Mouse (Mus musculus): ENCODE measurements around the gene Gm11562. TPM values are rescaled to one million over a fixed set of nuclear protein-coding genes. Genes with fewer than 3 reads are reported as not detected.

Gm11562 gene
- polyA plus RNA-seq, 1 experiment from 2014 or later, result not detected

DNA sequence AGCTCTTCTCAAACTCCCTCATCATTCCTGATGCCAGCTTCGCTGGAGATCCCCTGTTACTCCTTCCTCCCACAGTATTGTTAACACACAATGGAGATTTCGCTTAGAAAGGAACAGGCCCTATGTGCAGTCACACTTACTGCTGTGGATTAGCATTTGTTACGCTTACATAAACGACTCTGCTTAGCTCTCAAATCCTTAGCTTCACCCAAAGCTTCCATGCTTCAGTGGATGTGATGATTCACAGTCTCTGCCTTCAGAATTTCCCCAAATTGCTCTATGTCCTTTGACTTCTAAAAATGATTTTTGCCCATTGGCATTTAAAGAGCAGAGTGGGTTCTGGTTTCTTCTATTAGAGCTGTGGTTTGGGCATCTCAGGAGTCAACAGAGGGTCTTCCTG is 47.1 kb downstream of the Gm11562 start:
- H3K36me3 ChIP-seq (ENCODE audit: control insufficient read depth, insufficient read depth), result no peaks in the 10 kb centered on the region
- no peak overlapping the region for H3K4me2 ChIP-seq (ENCODE audit: low read length)
- no peak for ATAC-seq
- WGBS, result 28% methylated on average over 4 of the region's 4 CpGs
- no peaks in the 10 kb centered on the region for H3K27me3 ChIP-seq (replicated peaks; ENCODE audit: control insufficient read depth, insufficient read depth, low read length)
- no peaks in the 10 kb centered on the region for H3K9me3 ChIP-seq (ENCODE audit: control insufficient read depth, low read length)
- H3K4me3 ChIP-seq (replicated peaks; ENCODE audit: low read length), result no peak overlapping the region
- H3K9ac ChIP-seq (replicated peaks; ENCODE audit: low read depth, low read length), result no peak overlapping the region
- H3K4me1 ChIP-seq (replicated peaks; ENCODE audit: control insufficient read depth, insufficient read depth, low read length), result no peaks in the 10 kb centered on the region
- no peak overlapping the region for H3K27ac ChIP-seq (ENCODE audit: low read length)

Other genes starting within 250 kb of the Gm11562 start
- gene Krt28, start 245.5 kb downstream of the Gm11562 start, polyA plus RNA-seq (2015; fragmentation: Nextera tagmentation; extraction: Ambion mirVana), result not detected in 2 replicates
- 24.1 and 25.3 TPM in 2 replicates for gene Krt10, start 231.1 kb downstream of the Gm11562 start, polyA plus RNA-seq (2015; fragmentation: Nextera tagmentation; extraction: Ambion mirVana)
- gene Krt12, start 198.2 kb downstream of the Gm11562 start, polyA plus RNA-seq (2015; fragmentation: Nextera tagmentation; extraction: Ambion mirVana), result 0.18 and 0.24 TPM in 2 replicates
- not detected in 2 replicates for gene Krt20, start 182.3 kb downstream of the Gm11562 start, polyA plus RNA-seq (2015; fragmentation: Nextera tagmentation; extraction: Ambion mirVana)
- 0.15 TPM in 1 of 2 replicates, not detected in the other for gene Krt23, start 127.3 kb downstream of the Gm11562 start, polyA plus RNA-seq (2015; fragmentation: Nextera tagmentation; extraction: Ambion mirVana)
- gene Krt39, start 99.1 kb downstream of the Gm11562 start, polyA plus RNA-seq (2015; fragmentation: Nextera tagmentation; extraction: Ambion mirVana), result not detected in 2 replicates
- not detected in 2 replicates for gene Krt40, start 77.3 kb downstream of the Gm11562 start, polyA plus RNA-seq (2015; fragmentation: Nextera tagmentation; extraction: Ambion mirVana)
- gene Krtap3-3, start 69.6 kb downstream of the Gm11562 start, polyA plus RNA-seq (2015; fragmentation: Nextera tagmentation; extraction: Ambion mirVana), result not detected in 2 replicates
- not detected in 2 replicates for gene Krtap3-2, start 63.6 kb downstream of the Gm11562 start, polyA plus RNA-seq (2015; fragmentation: Nextera tagmentation; extraction: Ambion mirVana)
- not detected in 2 replicates for gene Gm11939, start 61.0 kb downstream of the Gm11562 start, polyA plus RNA-seq (2015; fragmentation: Nextera tagmentation; extraction: Ambion mirVana)
- not detected in 2 replicates for gene Krtap3-1, start 53.8 kb downstream of the Gm11562 start, polyA plus RNA-seq (2015; fragmentation: Nextera tagmentation; extraction: Ambion mirVana)
- not detected in 2 replicates for gene Krtap1-5, start 39.4 kb downstream of the Gm11562 start, polyA plus RNA-seq (2015; fragmentation: Nextera tagmentation; extraction: Ambion mirVana)
- not detected in 2 replicates for gene Krtap1-4, start 36.8 kb downstream of the Gm11562 start, polyA plus RNA-seq (2015; fragmentation: Nextera tagmentation; extraction: Ambion mirVana)
- not detected in 2 replicates for gene Krtap1-3, start 29.1 kb downstream of the Gm11562 start, polyA plus RNA-seq (2015; fragmentation: Nextera tagmentation; extraction: Ambion mirVana)
- gene Krtap9-3, start 22.3 kb downstream of the Gm11562 start, polyA plus RNA-seq (2015; fragmentation: Nextera tagmentation; extraction: Ambion mirVana), result not detected in 2 replicates
- gene Gm11938, start 17.1 kb downstream of the Gm11562 start, polyA plus RNA-seq (2015; fragmentation: Nextera tagmentation; extraction: Ambion mirVana), result not detected in 2 replicates
- gene Gm11937, start 10.2 kb downstream of the Gm11562 start, polyA plus RNA-seq (2015; fragmentation: Nextera tagmentation; extraction: Ambion mirVana), result not detected in 2 replicates
- not detected in 2 replicates for gene Krtap2-4, start 5.6 kb downstream of the Gm11562 start, polyA plus RNA-seq (2015; fragmentation: Nextera tagmentation; extraction: Ambion mirVana)
- gene Krtap4-1, start 7.8 kb upstream of the Gm11562 start, polyA plus RNA-seq (2015; fragmentation: Nextera tagmentation; extraction: Ambion mirVana), result not detected in 2 replicates
- gene Krtap4-2, start 14.6 kb upstream of the Gm11562 start, polyA plus RNA-seq (2015; fragmentation: Nextera tagmentation; extraction: Ambion mirVana), result not detected in 2 replicates
- gene Krtap4-7, start 23.7 kb upstream of the Gm11562 start, polyA plus RNA-seq (2015; fragmentation: Nextera tagmentation; extraction: Ambion mirVana), result not detected in 2 replicates
- gene Gm11555, start 29.8 kb upstream of the Gm11562 start, polyA plus RNA-seq (2015; fragmentation: Nextera tagmentation; extraction: Ambion mirVana), result not detected in 2 replicates
- not detected in 2 replicates for gene Gm11563, start 38.5 kb upstream of the Gm11562 start, polyA plus RNA-seq (2015; fragmentation: Nextera tagmentation; extraction: Ambion mirVana)
- not detected in 2 replicates for gene Krtap4-6, start 45.5 kb upstream of the Gm11562 start, polyA plus RNA-seq (2015; fragmentation: Nextera tagmentation; extraction: Ambion mirVana)
- not detected in 2 replicates for gene Gm14190, start 70.3 kb upstream of the Gm11562 start, polyA plus RNA-seq (2015; fragmentation: Nextera tagmentation; extraction: Ambion mirVana)
- gene Gm14180, start 113.9 kb upstream of the Gm11562 start, polyA plus RNA-seq (2015; fragmentation: Nextera tagmentation; extraction: Ambion mirVana), result not detected in 2 replicates
- gene Gm11595, start 152.5 kb upstream of the Gm11562 start, polyA plus RNA-seq (2015; fragmentation: Nextera tagmentation; extraction: Ambion mirVana), result not detected in 2 replicates
- gene Krtap4-8, start 160.3 kb upstream of the Gm11562 start, polyA plus RNA-seq (2015; fragmentation: Nextera tagmentation; extraction: Ambion mirVana), result not detected in 2 replicates
- not detected in 2 replicates for gene Krtap4-9, start 164.8 kb upstream of the Gm11562 start, polyA plus RNA-seq (2015; fragmentation: Nextera tagmentation; extraction: Ambion mirVana)
- not detected in 2 replicates for gene Gm11596, start 173.0 kb upstream of the Gm11562 start, polyA plus RNA-seq (2015; fragmentation: Nextera tagmentation; extraction: Ambion mirVana)
- not detected in 2 replicates for gene Gm11569, start 178.5 kb upstream of the Gm11562 start, polyA plus RNA-seq (2015; fragmentation: Nextera tagmentation; extraction: Ambion mirVana)
- gene Gm11554, start 184.0 kb upstream of the Gm11562 start, polyA plus RNA-seq (2015; fragmentation: Nextera tagmentation; extraction: Ambion mirVana), result not detected in 2 replicates
- gene Krtap4-13, start 189.5 kb upstream of the Gm11562 start, polyA plus RNA-seq (2015; fragmentation: Nextera tagmentation; extraction: Ambion mirVana), result not detected in 2 replicates
- not detected in 2 replicates for gene Gm11564, start 195.2 kb upstream of the Gm11562 start, polyA plus RNA-seq (2015; fragmentation: Nextera tagmentation; extraction: Ambion mirVana)
- gene 2300003K06Rik, start 217.6 kb upstream of the Gm11562 start, polyA plus RNA-seq (2015; fragmentation: Nextera tagmentation; extraction: Ambion mirVana), result not detected in 2 replicates
- gene Krtap4-16, start 231.2 kb upstream of the Gm11562 start, polyA plus RNA-seq (2015; fragmentation: Nextera tagmentation; extraction: Ambion mirVana), result not detected in 2 replicates
- not detected in 2 replicates for gene Gm11568, start 237.5 kb upstream of the Gm11562 start, polyA plus RNA-seq (2015; fragmentation: Nextera tagmentation; extraction: Ambion mirVana)
- not detected in 2 replicates for gene Gm11559, start 244.0 kb upstream of the Gm11562 start, polyA plus RNA-seq (2015; fragmentation: Nextera tagmentation; extraction: Ambion mirVana)

All from forebrain, embryonic 16.5 days (tissue).